Mouse (Mus musculus) limb, embryonic 12.5 days (tissue): ENCODE measurements around the gene Spred3. TPM values are rescaled to one million over a fixed set of nuclear protein-coding genes. Genes with fewer than 3 reads are reported as not detected.
A peak's percentile ranks its signal among the peaks of the same experiment; 100 is the strongest.
"Not testable (repeated sequence)": the region's sequence is repeated elsewhere in the genome, so short reads cannot be mapped to it uniquely, and the experiment has no call there.

Experiments used
- ATAC-seq: fragments of 200-750 bp; cut with Nextera tagmentation; 2 replicates; pipeline ENCODE4 v1.8.0; 2017; ENCODE audit warnings: low read depth, moderate TSS enrichment; ENCODE audit not compliant: insufficient number of reproducible peaks, insufficient read depth, low FRiP score, low TSS enrichment
- H3K27ac ChIP-seq: fragments of 300-500 bp; sonication (generic); 2 replicates; pipeline ENCODE4 v1.5.1; 2016; ENCODE audit warnings: mild to moderate bottlenecking, moderate library complexity
- H3K27me3 ChIP-seq: fragments of 300-500 bp; sonication (generic); 2 replicates; pipeline ENCODE4 v1.6.1; 2016; ENCODE audit warnings: mild to moderate bottlenecking, moderate library complexity
- H3K36me3 ChIP-seq: fragments of 300-500 bp; sonication (generic); 2 replicates; pipeline ENCODE4 v1.6.1; 2016; ENCODE audit warnings: mild to moderate bottlenecking, moderate library complexity
- H3K4me1 ChIP-seq: fragments of 300-500 bp; sonication (generic); replicated peaks from 2 replicates; pipeline ENCODE4 v1.6.1; 2016
- H3K4me2 ChIP-seq: fragments of 300-500 bp; sonication (generic); 2 replicates; pipeline ENCODE4 v1.6.1; 2016; ENCODE audit warnings: mild to moderate bottlenecking, moderate library complexity
- H3K4me3 ChIP-seq: fragments of 300-500 bp; sonication (generic); replicated peaks from 2 replicates; pipeline ENCODE4 v1.5.1; 2016; ENCODE audit warnings: mild to moderate bottlenecking
- H3K9ac ChIP-seq: fragments of 300-500 bp; sonication (generic); replicated peaks from 2 replicates; pipeline ENCODE4 v1.6.1; 2016; ENCODE audit warnings: mild to moderate bottlenecking, moderate library complexity
- H3K9me3 ChIP-seq: fragments of 300-500 bp; sonication (generic); 2 replicates; pipeline ENCODE4 v1.6.1; 2016; ENCODE audit warnings: mild to moderate bottlenecking, moderate library complexity
- WGBS: fragments of 180-500 bp; shearing (Covaris S2); methylation state at CpG from one replicate; pipeline ENCODE4 v1.1.7; 2016; 5-methylcytosine and 5-hydroxymethylcytosine counted together
- polyA plus RNA-seq: library from polyadenylated mRNA; unstranded; fragments of >200 nt; fragmentation: Nextera tagmentation; extraction: Ambion mirVana; gene quantifications from 2 replicates; pipeline ENCODE4 v1.2.1, GENCODE M21; 2016

The Spred3 gene
- polyA plus RNA-seq, 1 experiment from 2014 or later = 5.0 TPM

- Histone ChIP-seq H3K4me2 (no peak overlapping the region), H3K36me3 (no peaks in the 10 kb centered on the region), H3K4me3 (no peak overlapping the region), H3K27me3 (no peaks in the 10 kb centered on the region), H3K9ac (no peak overlapping the region), H3K9me3 (no peaks in the 10 kb centered on the region), H3K27ac (no peak overlapping the region), H3K4me1 (no peaks in the 10 kb centered on the region)
- no peak for ATAC-seq
- WGBS = 82% methylated on average over 7 of the region's 7 CpGs
Measured at GRCm38 (mm10) chr7:29146625-29147367, 23.4 kb downstream of the Spred3 start.

- H3K36me3 ChIP-seq = no peaks in the 10 kb centered on the region
- H3K27ac ChIP-seq = no peak overlapping the region
- WGBS = 94% methylated on average over 4 of the region's 4 CpGs
- no peak overlapping the region for H3K4me2 ChIP-seq
- no peak overlapping the region for H3K4me3 ChIP-seq
- H3K9ac ChIP-seq = no peak overlapping the region
- no peak for ATAC-seq
- H3K4me1 ChIP-seq = no peaks in the 10 kb centered on the region
- no peaks in the 10 kb centered on the region for H3K27me3 ChIP-seq
- H3K9me3 ChIP-seq = no peaks in the 10 kb centered on the region
Measured at GRCm38 (mm10) chr7:29144006-29144405, 26.2 kb downstream of the Spred3 start.

GRCm38 (mm10) chr7:29141416-29141815 lies 28.8 kb downstream of the Spred3 start:
- Histone ChIP-seq H3K9me3 (no peaks in the 10 kb centered on the region), H3K4me1 (no peaks in the 10 kb centered on the region), H3K9ac (no peak overlapping the region), H3K36me3 (no peaks in the 10 kb centered on the region), H3K27ac (no peak overlapping the region), H3K4me2 (no peak overlapping the region), H3K4me3 (no peak overlapping the region), H3K27me3 (no peaks in the 10 kb centered on the region)
- no peak for ATAC-seq
- WGBS = 81% methylated on average over 8 of the region's 8 CpGs

GRCm38 (mm10) chr7:29139237-29139636 lies 31.0 kb downstream of the Spred3 start:
- not testable (repeated sequence) for ATAC-seq
- WGBS = 88% methylated on average over 3 of the region's 4 CpGs

GRCm38 (mm10) chr7:29137429-29137828 lies 32.8 kb downstream of the Spred3 start:
- Histone ChIP-seq H3K4me1 (peaks cover 17% of the 10 kb centered on the region), H3K4me2 (no peak overlapping the region), H3K9ac (no peak overlapping the region), H3K27ac (no peak overlapping the region), H3K36me3 (no peaks in the 10 kb centered on the region), H3K4me3 (no peak overlapping the region), H3K9me3 (no peaks in the 10 kb centered on the region), H3K27me3 (peaks cover 12% of the 10 kb centered on the region)
- WGBS = 46% methylated on average over 16 of the region's 16 CpGs
- no peak for ATAC-seq

More at GRCm38 (mm10) chr7:29139237-29139636, 31.0 kb downstream of the Spred3 start:
- not testable (repeated sequence) for H3K27ac ChIP-seq, H3K36me3 ChIP-seq, H3K4me3 ChIP-seq, H3K9me3 ChIP-seq, H3K9ac ChIP-seq, H3K4me2 ChIP-seq
- Histone ChIP-seq H3K4me1 (peaks cover 17% of the 10 kb centered on the region), H3K27me3 (peaks cover 12% of the 10 kb centered on the region)

- ATAC-seq = 0 out of 2 replicates have a peak, but pooled peaks have one; percentile 31
- peak within 1 kb of the TSS; percentile 73 for H3K4me2 ChIP-seq
- H3K4me1 ChIP-seq = peaks cover 17% of the 10 kb centered on the region
- no peak within 1 kb of the TSS for H3K27ac ChIP-seq
- H3K4me3 ChIP-seq = peak within 1 kb of the TSS; percentile 38
- no peaks in the 10 kb centered on the region for H3K36me3 ChIP-seq
- peak within 1 kb of the TSS; percentile 40; the same call in 1 of the 2 replicates for H3K9ac ChIP-seq
- peaks cover 12% of the 10 kb centered on the region for H3K27me3 ChIP-seq
- H3K9me3 ChIP-seq = no peaks in the 10 kb centered on the region
- WGBS = 2% methylated on average over 13 of the region's 20 CpGs
Measured at GRCm38 (mm10) chr7:29134693-29135386, 35.4 kb downstream of the Spred3 start, which contains the start of gene Rasgrp4. TSS of gene Rasgrp4 (plus strand) at chr7:29134851.

GRCm38 (mm10) chr7:29134230-29134629 lies 36.0 kb downstream of the Spred3 start:
- Histone ChIP-seq H3K9me3 (no peaks in the 10 kb centered on the region), H3K27me3 (peaks cover 12% of the 10 kb centered on the region), H3K4me3 (peak overlapping the region; percentile 38), H3K4me1 (peaks cover 17% of the 10 kb centered on the region), H3K36me3 (no peaks in the 10 kb centered on the region), H3K9ac (peak overlapping the region; percentile 40; the same call in 1 of the 2 replicates), H3K4me2 (peak overlapping the region; percentile 73), H3K27ac (no peak overlapping the region)
- under 1% methylated on average over 4 of the region's 4 CpGs for WGBS
- no peak for ATAC-seq

GRCm38 (mm10) chr7:29128725-29129124 lies 41.5 kb downstream of the Spred3 start:
- no peak overlapping the region for H3K9ac ChIP-seq
- 62% methylated on average over 2 of the region's 2 CpGs for WGBS
- no peaks in the 10 kb centered on the region for H3K9me3 ChIP-seq
- H3K4me2 ChIP-seq = no peak overlapping the region
- no peak for ATAC-seq
- H3K27ac ChIP-seq = no peak overlapping the region
- peaks cover 14% of the 10 kb centered on the region; the same call in 1 of the 2 replicates for H3K4me1 ChIP-seq
- H3K36me3 ChIP-seq = no peaks in the 10 kb centered on the region
- no peak overlapping the region for H3K4me3 ChIP-seq
- H3K27me3 ChIP-seq = 0 out of 2 replicates have a peak, but pooled peaks cover 3% of the 10 kb centered on the region

- peaks cover 15% of the 10 kb centered on the region; the same call in 1 of the 2 replicates for H3K4me1 ChIP-seq
- 0 out of 2 replicates have a peak, but pooled peaks cover 3% of the 10 kb centered on the region for H3K27me3 ChIP-seq
- H3K4me3 ChIP-seq = no peak overlapping the region
- H3K36me3 ChIP-seq = no peaks in the 10 kb centered on the region
- H3K9me3 ChIP-seq = no peaks in the 10 kb centered on the region
- H3K27ac ChIP-seq = no peak overlapping the region
- 22% methylated on average over 7 of the region's 7 CpGs for WGBS
- no peak overlapping the region for H3K9ac ChIP-seq
- ATAC-seq = no peak
- no peak overlapping the region for H3K4me2 ChIP-seq
Measured at GRCm38 (mm10) chr7:29126173-29126915, 43.9 kb downstream of the Spred3 start.

GRCm38 (mm10) chr7:29124970-29125369 lies 45.2 kb downstream of the Spred3 start, which contains the start of gene Ryr1:
TSS of gene Ryr1 (minus strand) at chr7:29125179.
- H3K4me1 ChIP-seq = peaks cover 15% of the 10 kb centered on the region; the same call in 1 of the 2 replicates
- H3K27ac ChIP-seq = no peak within 1 kb of the TSS
- H3K36me3 ChIP-seq = no peaks in the 10 kb centered on the region
- H3K4me3 ChIP-seq = peak within 1 kb of the TSS; percentile 51
- H3K9me3 ChIP-seq = no peaks in the 10 kb centered on the region
- peak within 1 kb of the TSS; percentile 83 for H3K4me2 ChIP-seq
- H3K9ac ChIP-seq = peak within 1 kb of the TSS; percentile 71
- H3K27me3 ChIP-seq = 0 out of 2 replicates have a peak, but pooled peaks cover 3% of the 10 kb centered on the region
- peak; percentile 81 for ATAC-seq
- whole genome bisulfite sequencing = 2% methylated on average over 16 of the region's 16 CpGs
